Mouse (Mus musculus): ENCODE data around the gene Picalm. TPM values are rescaled to one million over a fixed set of nuclear protein-coding genes. Genes with fewer than 3 reads are reported as not detected.
"Not testable (repeated sequence)": the region's sequence is repeated elsewhere in the genome, so short reads cannot be mapped to it uniquely, and the experiment has no call there.

Gene Picalm
- polyA plus RNA-seq, 1 experiment from 2014 or later = 27.0 TPM

DNA sequence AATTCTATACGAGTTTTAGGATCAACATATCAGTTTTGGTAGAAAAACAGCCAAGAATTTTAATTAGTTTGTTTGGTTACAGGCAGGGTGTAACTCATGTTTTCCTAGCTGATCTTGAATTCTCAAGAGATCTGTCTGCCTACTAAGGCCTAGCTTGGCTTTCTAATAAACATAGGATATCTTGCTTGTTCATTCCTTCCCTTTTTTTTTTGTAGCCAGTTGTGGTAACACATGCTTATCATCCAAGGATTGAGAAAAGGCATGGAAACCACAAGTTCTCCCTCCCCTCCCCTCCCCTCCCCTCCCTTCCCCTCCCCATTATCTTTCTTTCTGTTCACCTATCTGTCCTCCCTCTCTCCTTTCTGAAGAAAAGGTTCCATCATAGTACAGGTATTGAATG is 36.0 kb downstream of the Picalm start:
- WGBS = 77% methylated on average over 1 of the region's 1 CpGs
- H3K9me3 ChIP-seq (ENCODE audit: control insufficient read depth, low read length) = no peaks in the 10 kb centered on the region
- no peak overlapping the region for H3K4me3 ChIP-seq (ENCODE audit: low read length)
- no peak overlapping the region for H3K4me2 ChIP-seq (ENCODE audit: low read depth, low read length)
- no peaks in the 10 kb centered on the region for H3K27me3 ChIP-seq (replicated peaks; ENCODE audit: control insufficient read depth, insufficient read depth, low read length)
- H3K9ac ChIP-seq (ENCODE audit: low read depth, low read length) = no peak overlapping the region
- H3K27ac ChIP-seq (ENCODE audit: low read length) = no peak overlapping the region
- H3K4me1 ChIP-seq (ENCODE audit: control insufficient read depth, insufficient read depth, low read length) = no peaks in the 10 kb centered on the region
- H3K36me3 ChIP-seq (ENCODE audit: control insufficient read depth, insufficient read depth, low read length) = peaks cover 4% of the 10 kb centered on the region; the same call in 1 of the 2 replicates
- ATAC-seq = no peak

DNA sequence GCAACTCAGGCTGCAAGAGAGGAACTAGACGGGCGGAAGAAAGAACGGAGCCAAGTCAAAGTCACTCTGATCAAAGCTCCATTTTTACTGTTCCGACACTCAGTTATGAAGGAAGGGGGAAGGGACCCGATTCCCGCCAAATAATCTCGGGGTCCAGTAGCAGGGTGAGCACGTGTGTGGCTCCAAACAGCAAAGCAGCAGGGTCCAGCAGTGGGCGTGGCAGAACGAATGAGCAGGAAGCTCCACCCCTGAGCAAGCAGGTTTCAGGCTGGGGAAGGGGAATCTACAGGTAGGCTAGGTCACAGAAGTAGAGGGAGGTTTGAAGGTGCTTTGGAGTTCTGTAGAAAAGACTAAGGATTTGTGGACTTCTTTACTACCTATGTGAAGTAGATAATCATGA is 37.8 kb downstream of the Picalm start:
- WGBS = 82% methylated on average over 10 of the region's 10 CpGs
- not testable (repeated sequence) for H3K27ac ChIP-seq (ENCODE audit: low read length); H3K27me3 ChIP-seq (replicated peaks; ENCODE audit: control insufficient read depth, insufficient read depth, low read length); H3K36me3 ChIP-seq (ENCODE audit: control insufficient read depth, insufficient read depth, low read length); ATAC-seq; H3K4me2 ChIP-seq (ENCODE audit: low read depth, low read length); H3K9me3 ChIP-seq (ENCODE audit: control insufficient read depth, low read length); H3K4me3 ChIP-seq (ENCODE audit: low read length); H3K9ac ChIP-seq (ENCODE audit: low read depth, low read length); H3K4me1 ChIP-seq (ENCODE audit: control insufficient read depth, insufficient read depth, low read length)

DNA sequence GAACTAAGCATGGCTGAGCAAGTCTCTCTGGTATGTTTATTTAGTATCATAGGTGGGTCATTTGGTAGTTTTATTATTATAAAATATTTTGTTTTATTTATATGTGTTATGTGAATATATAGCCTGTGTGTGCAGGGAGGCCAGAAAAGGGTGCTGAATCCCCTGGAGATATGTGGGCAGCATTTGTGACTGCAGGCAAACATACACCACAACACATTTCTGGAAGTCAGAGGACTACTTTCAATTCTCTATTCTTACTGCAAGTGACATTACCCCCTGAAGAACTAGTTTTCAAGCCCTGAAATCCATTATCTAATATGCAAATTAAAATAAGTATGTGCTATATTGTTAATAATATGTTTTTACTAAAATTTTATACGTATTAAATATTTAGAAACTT is 43.8 kb downstream of the Picalm start:
- Histone ChIP-seq H3K36me3 (ENCODE audit: control insufficient read depth, insufficient read depth, low read length) (peaks cover 10% of the 10 kb centered on the region), H3K9ac (ENCODE audit: low read depth, low read length) (no peak overlapping the region), H3K27me3 (replicated peaks; ENCODE audit: control insufficient read depth, insufficient read depth, low read length) (no peaks in the 10 kb centered on the region), H3K9me3 (ENCODE audit: control insufficient read depth, low read length) (no peaks in the 10 kb centered on the region), H3K4me2 (ENCODE audit: low read depth, low read length) (no peak overlapping the region), H3K4me1 (ENCODE audit: control insufficient read depth, insufficient read depth, low read length) (no peaks in the 10 kb centered on the region), H3K27ac (ENCODE audit: low read length) (no peak overlapping the region), H3K4me3 (ENCODE audit: low read length) (no peak overlapping the region)
- WGBS = 97% methylated on average over 1 of the region's 1 CpGs
- ATAC-seq = no peak

- no peaks in the 10 kb centered on the region for H3K9me3 ChIP-seq (ENCODE audit: control insufficient read depth, low read length)
- no peak overlapping the region for H3K27ac ChIP-seq (ENCODE audit: low read length)
- H3K36me3 ChIP-seq (ENCODE audit: control insufficient read depth, insufficient read depth, low read length) = peaks cover 14% of the 10 kb centered on the region
- ATAC-seq = no peak
- no peak overlapping the region for H3K4me3 ChIP-seq (ENCODE audit: low read length)
- no peaks in the 10 kb centered on the region for H3K27me3 ChIP-seq (replicated peaks; ENCODE audit: control insufficient read depth, insufficient read depth, low read length)
- H3K9ac ChIP-seq (ENCODE audit: low read depth, low read length) = no peak overlapping the region
- H3K4me1 ChIP-seq (ENCODE audit: control insufficient read depth, insufficient read depth, low read length) = no peaks in the 10 kb centered on the region
- 91% methylated on average over 2 of the region's 2 CpGs for WGBS
- no peak overlapping the region for H3K4me2 ChIP-seq (ENCODE audit: low read depth, low read length)
These were observed 45.6 kb downstream of the Picalm start for GRCm38 (mm10) chr7:90175576-90175975.

GRCm38 (mm10) chr7:90180635-90181034 is 50.6 kb downstream of the Picalm start:
- no peak overlapping the region for H3K9ac ChIP-seq (ENCODE audit: low read depth, low read length)
- H3K27ac ChIP-seq (ENCODE audit: low read length) = no peak overlapping the region
- peaks cover 9% of the 10 kb centered on the region; the same call in 1 of the 2 replicates for H3K36me3 ChIP-seq (ENCODE audit: control insufficient read depth, insufficient read depth, low read length)
- 89% methylated on average over 1 of the region's 1 CpGs for WGBS
- H3K9me3 ChIP-seq (ENCODE audit: control insufficient read depth, low read length) = no peaks in the 10 kb centered on the region
- 0 out of 2 replicates have a peak, but pooled peaks have one; percentile 56 for ATAC-seq
- H3K4me2 ChIP-seq (ENCODE audit: low read depth, low read length) = no peak overlapping the region
- no peaks in the 10 kb centered on the region for H3K4me1 ChIP-seq (ENCODE audit: control insufficient read depth, insufficient read depth, low read length)
- H3K4me3 ChIP-seq (ENCODE audit: low read length) = no peak overlapping the region
- H3K27me3 ChIP-seq (replicated peaks; ENCODE audit: control insufficient read depth, insufficient read depth, low read length) = no peaks in the 10 kb centered on the region

DNA sequence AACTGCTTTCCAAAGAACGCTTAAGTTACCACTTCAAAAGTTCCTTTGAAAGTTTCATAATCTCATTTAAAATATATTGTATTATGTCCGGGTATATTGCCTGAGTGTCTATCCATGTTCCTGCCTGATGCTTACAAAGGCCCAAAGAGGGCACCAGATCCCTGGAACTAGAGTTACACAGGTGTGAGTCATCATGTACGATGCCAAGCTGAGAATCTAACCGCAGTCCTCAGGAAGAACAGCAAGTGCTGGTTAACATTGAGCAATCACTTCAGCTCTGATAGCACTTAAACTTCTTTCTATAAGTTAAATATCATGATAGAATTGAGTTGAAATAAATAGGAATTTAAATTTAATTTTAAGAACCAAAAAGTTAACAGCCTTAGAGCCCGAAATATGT is 70.2 kb downstream of the Picalm start:
- Histone ChIP-seq H3K4me2 (ENCODE audit: low read depth, low read length) (no peak overlapping the region), H3K4me3 (ENCODE audit: low read length) (no peak overlapping the region), H3K9me3 (ENCODE audit: control insufficient read depth, low read length) (no peaks in the 10 kb centered on the region), H3K27me3 (replicated peaks; ENCODE audit: control insufficient read depth, insufficient read depth, low read length) (no peaks in the 10 kb centered on the region), H3K4me1 (ENCODE audit: control insufficient read depth, insufficient read depth, low read length) (no peaks in the 10 kb centered on the region), H3K36me3 (ENCODE audit: control insufficient read depth, insufficient read depth, low read length) (peaks cover 5% of the 10 kb centered on the region; the same call in 1 of the 2 replicates), H3K27ac (ENCODE audit: low read length) (no peak overlapping the region), H3K9ac (ENCODE audit: low read depth, low read length) (no peak overlapping the region)
- ATAC-seq = no peak
- WGBS = 92% methylated on average over 5 of the region's 5 CpGs

GRCm38 (mm10) chr7:90201877-90202465 is 72.0 kb downstream of the Picalm start:
- no peaks in the 10 kb centered on the region for H3K27me3 ChIP-seq (replicated peaks; ENCODE audit: control insufficient read depth, insufficient read depth, low read length)
- no peaks in the 10 kb centered on the region for H3K4me1 ChIP-seq (ENCODE audit: control insufficient read depth, insufficient read depth, low read length)
- no peak overlapping the region for H3K9ac ChIP-seq (ENCODE audit: low read depth, low read length)
- ATAC-seq = no peak
- WGBS = 56% methylated on average over 2 of the region's 2 CpGs
- no peak overlapping the region for H3K4me3 ChIP-seq (ENCODE audit: low read length)
- no peak overlapping the region for H3K27ac ChIP-seq (ENCODE audit: low read length)
- H3K36me3 ChIP-seq (ENCODE audit: control insufficient read depth, insufficient read depth, low read length) = peaks cover 5% of the 10 kb centered on the region; the same call in 1 of the 2 replicates
- no peak overlapping the region for H3K4me2 ChIP-seq (ENCODE audit: low read depth, low read length)
- H3K9me3 ChIP-seq (ENCODE audit: control insufficient read depth, low read length) = no peaks in the 10 kb centered on the region

- Histone ChIP-seq H3K4me2 (ENCODE audit: low read depth, low read length) (no peak overlapping the region), H3K4me3 (ENCODE audit: low read length) (no peak overlapping the region), H3K36me3 (ENCODE audit: control insufficient read depth, insufficient read depth, low read length) (peaks cover 5% of the 10 kb centered on the region; the same call in 1 of the 2 replicates), H3K9ac (ENCODE audit: low read depth, low read length) (no peak overlapping the region), H3K27me3 (replicated peaks; ENCODE audit: control insufficient read depth, insufficient read depth, low read length) (no peaks in the 10 kb centered on the region), H3K4me1 (ENCODE audit: control insufficient read depth, insufficient read depth, low read length) (no peaks in the 10 kb centered on the region), H3K27ac (ENCODE audit: low read length) (no peak overlapping the region), H3K9me3 (ENCODE audit: control insufficient read depth, low read length) (no peaks in the 10 kb centered on the region)
- WGBS = 96% methylated on average over 2 of the region's 2 CpGs
- no peak for ATAC-seq
These were observed 73.9 kb downstream of the Picalm start for GRCm38 (mm10) chr7:90203914-90204313.

- 97% methylated on average over 2 of the region's 2 CpGs for WGBS
- Histone ChIP-seq H3K9ac (ENCODE audit: low read depth, low read length) (no peak overlapping the region), H3K9me3 (ENCODE audit: control insufficient read depth, low read length) (no peaks in the 10 kb centered on the region), H3K4me1 (ENCODE audit: control insufficient read depth, insufficient read depth, low read length) (no peaks in the 10 kb centered on the region), H3K4me3 (ENCODE audit: low read length) (no peak overlapping the region), H3K27me3 (replicated peaks; ENCODE audit: control insufficient read depth, insufficient read depth, low read length) (no peaks in the 10 kb centered on the region), H3K36me3 (ENCODE audit: control insufficient read depth, insufficient read depth, low read length) (peaks cover 4% of the 10 kb centered on the region; the same call in 1 of the 2 replicates), H3K4me2 (ENCODE audit: low read depth, low read length) (no peak overlapping the region), H3K27ac (ENCODE audit: low read length) (no peak overlapping the region)
- ATAC-seq = no peak
These were observed 80.1 kb downstream of the Picalm start for GRCm38 (mm10) chr7:90210116-90210515.

DNA sequence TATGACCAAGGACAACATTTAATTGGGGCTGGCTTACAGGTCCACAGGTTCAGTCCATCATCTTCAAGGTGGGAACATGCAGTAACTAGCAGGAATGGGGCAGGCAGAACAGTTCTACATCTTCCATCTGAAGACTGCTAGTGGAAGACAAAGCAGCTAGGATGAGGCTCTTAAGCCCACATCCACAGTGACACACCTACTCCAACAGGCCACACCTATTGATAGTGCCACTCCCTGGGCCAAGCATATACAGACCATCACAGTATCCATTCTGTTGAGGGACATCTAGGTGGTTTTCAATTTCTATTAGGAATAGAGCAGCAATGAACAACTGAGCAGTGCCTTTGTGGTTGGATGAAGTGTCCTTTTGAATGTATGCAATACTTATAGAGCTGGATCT is 80.9 kb downstream of the Picalm start:
- Histone ChIP-seq H3K36me3 (ENCODE audit: control insufficient read depth, insufficient read depth, low read length) (peaks cover 4% of the 10 kb centered on the region; the same call in 1 of the 2 replicates), H3K27me3 (replicated peaks; ENCODE audit: control insufficient read depth, insufficient read depth, low read length) (no peaks in the 10 kb centered on the region), H3K4me2 (ENCODE audit: low read depth, low read length) (no peak overlapping the region), H3K4me1 (ENCODE audit: control insufficient read depth, insufficient read depth, low read length) (no peaks in the 10 kb centered on the region), H3K9ac (ENCODE audit: low read depth, low read length) (no peak overlapping the region), H3K4me3 (ENCODE audit: low read length) (no peak overlapping the region), H3K27ac (ENCODE audit: low read length) (no peak overlapping the region), H3K9me3 (ENCODE audit: control insufficient read depth, low read length) (no peaks in the 10 kb centered on the region)
- ATAC-seq = no peak
